Mouse (Mus musculus) thymus, adult 2 months (tissue): Measurements from ENCODE around the gene Dek.

Source experiments
- CTCF ChIP-seq: fragments of 200-500 bp; IDR thresholded peaks from 2 replicates; pipeline ENCODE4 v1.5.1; 2012; ENCODE audit warnings: mild to moderate bottlenecking, control low read depth, low read length, moderate library complexity, borderline replicate concordance; ENCODE audit not compliant: control insufficient read depth, poor library complexity, insufficient read depth; ENCODE audit errors: extremely low read depth
- POLR2A ChIP-seq: fragments of 200-500 bp; IDR thresholded peaks from 2 replicates; pipeline ENCODE4 v1.6.1; 2012; ENCODE audit warnings: mild to moderate bottlenecking, low read length, control low read depth, moderate library complexity; ENCODE audit not compliant: control insufficient read depth, poor library complexity, insufficient read depth; ENCODE audit errors: extremely low read depth

DNA sequence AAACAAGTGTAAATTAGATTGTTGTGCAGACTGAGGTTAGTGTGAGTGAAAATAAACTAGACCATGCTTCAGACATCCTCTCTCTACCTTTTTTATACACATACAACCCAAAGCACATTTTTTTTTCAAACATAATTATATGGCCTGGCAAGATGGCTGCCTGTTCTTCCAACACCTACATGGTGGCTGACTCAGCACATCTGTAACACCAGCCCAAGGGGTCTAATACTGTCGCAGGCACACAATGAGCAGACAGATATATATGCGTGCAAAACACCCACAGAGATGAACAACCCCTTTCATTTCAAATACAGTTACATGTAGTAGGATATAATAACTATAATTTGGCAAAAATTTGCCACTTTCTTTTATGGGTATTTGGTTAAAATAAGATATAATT, 5.4 kb downstream of the Dek start:
- TF ChIP-seq CTCF (no peak), POLR2A (no peak)
